Mouse (Mus musculus) liver, embryonic 14.5 days (tissue): ENCODE measurements around the gene Rora.

ENCODE experiments used
- CTCF ChIP-seq: IDR thresholded peaks from 2 replicates; pipeline ENCODE4 v1.5.1; 2016; ENCODE audit warnings: antibody characterized with exemption, low read depth, control low read depth
- EP300 ChIP-seq: IDR thresholded peaks from 2 replicates; pipeline ENCODE4 v1.6.1; 2016; ENCODE audit warnings: antibody characterized with exemption, low read depth

GRCm38 (mm10) chr9:68852201-68852600 lies 198.6 kb downstream of the Rora start:
- TF ChIP-seq CTCF: no peak
- no peak for TF ChIP-seq EP300
